Mouse (Mus musculus) intestine, embryonic 16.5 days (tissue): Measurements from ENCODE around the gene Zfp219. TPM values are rescaled to one million over a fixed set of nuclear protein-coding genes. Genes with fewer than 3 reads are reported as not detected.
"Not testable (repeated sequence)": the region's sequence is repeated elsewhere in the genome, so short reads cannot be mapped to it uniquely, and the experiment has no call there.

Experiments used
- ATAC-seq: fragments of 200-750 bp; cut with Nextera tagmentation; 2 replicates; pipeline ENCODE4 v1.8.0; 2017; ENCODE audit warnings: moderate TSS enrichment, moderate library complexity
- H3K27ac ChIP-seq: fragments of 300-500 bp; sonication (generic); 2 replicates; pipeline ENCODE4 v1.5.1; 2014; ENCODE audit warnings: mild to moderate bottlenecking, low read length
- H3K27me3 ChIP-seq: fragments of 300-500 bp; sonication (generic); replicated peaks from 2 replicates; pipeline ENCODE4 v1.6.1; 2014; ENCODE audit warnings: low read length, control low read depth, mixed read lengths; ENCODE audit not compliant: control insufficient read depth, insufficient read depth
- H3K36me3 ChIP-seq: fragments of 300-500 bp; sonication (generic); 2 replicates; pipeline ENCODE4 v1.6.1; 2014; ENCODE audit warnings: low read length, control low read depth; ENCODE audit not compliant: control insufficient read depth, insufficient read depth
- H3K4me1 ChIP-seq: fragments of 300-500 bp; sonication (generic); 2 replicates; pipeline ENCODE4 v1.6.1; 2014; ENCODE audit warnings: low read length, control low read depth, mixed read lengths; ENCODE audit not compliant: control insufficient read depth, insufficient read depth
- H3K4me2 ChIP-seq: fragments of 300-500 bp; sonication (generic); 2 replicates; pipeline ENCODE4 v1.6.1; 2014; ENCODE audit warnings: low read depth, low read length, control low read depth
- H3K4me3 ChIP-seq: fragments of 300-500 bp; sonication (generic); 2 replicates; pipeline ENCODE4 v1.5.1; 2014; ENCODE audit warnings: mild to moderate bottlenecking, low read length
- H3K9ac ChIP-seq: fragments of 300-500 bp; sonication (generic); 2 replicates; pipeline ENCODE4 v1.6.1; 2014; ENCODE audit warnings: low read depth, low read length
- H3K9me3 ChIP-seq: fragments of 300-500 bp; sonication (generic); 2 replicates; pipeline ENCODE4 v1.6.1; 2016; ENCODE audit warnings: low read length, control low read depth; ENCODE audit not compliant: control insufficient read depth
- WGBS: fragments of 180-500 bp; shearing (Covaris S2); extraction: QIAGEN DNeasy Blood & Tissue Kit; methylation state at CpG from one replicate; pipeline ENCODE4 v1.1.7; 2014; 5-methylcytosine and 5-hydroxymethylcytosine counted together
- polyA plus RNA-seq: library from polyadenylated mRNA; unstranded; fragments of >200 nt; fragmentation: Nextera tagmentation; extraction: Ambion mirVana; gene quantifications from 2 replicates; pipeline ENCODE4 v1.2.1, GENCODE M21; 2015

The Zfp219 gene
- polyA plus RNA-seq, 1 experiment from 2014 or later = 19.7 TPM

- H3K9me3 ChIP-seq, H3K4me3 ChIP-seq, H3K4me1 ChIP-seq, H3K27ac ChIP-seq, H3K9ac ChIP-seq, ATAC-seq, H3K4me2 ChIP-seq, H3K36me3 ChIP-seq, H3K27me3 ChIP-seq: not testable (repeated sequence)
- 65% methylated on average over 3 of the region's 3 CpGs for WGBS
Observed at GRCm38 (mm10) chr14:52042359-52042758, 21.8 kb upstream of the Zfp219 start, which contains the start of gene Olfr221. Gene Olfr221 (minus strand): TSS chr14:52042459.

- Histone ChIP-seq H3K27me3 (no peaks in the 10 kb centered on the region), H3K4me2 (no peak overlapping the region), H3K36me3 (no peaks in the 10 kb centered on the region), H3K9me3 (no peaks in the 10 kb centered on the region), H3K27ac (no peak overlapping the region), H3K4me3 (no peak overlapping the region), H3K9ac (no peak overlapping the region), H3K4me1 (peaks cover 3% of the 10 kb centered on the region; the same call in 1 of the 2 replicates)
- WGBS = 55% methylated on average over 5 of the region's 5 CpGs
- peak; percentile 82 for ATAC-seq
Observed at GRCm38 (mm10) chr14:52039332-52039731, 18.8 kb upstream of the Zfp219 start.

- no peaks in the 10 kb centered on the region for H3K9me3 ChIP-seq
- no peak overlapping the region for H3K27ac ChIP-seq
- no peak overlapping the region for H3K4me3 ChIP-seq
- ATAC-seq = no peak
- WGBS = 72% methylated on average over 6 of the region's 6 CpGs
- peaks cover 3% of the 10 kb centered on the region; the same call in 1 of the 2 replicates for H3K4me1 ChIP-seq
- H3K36me3 ChIP-seq = no peaks in the 10 kb centered on the region
- H3K4me2 ChIP-seq = no peak overlapping the region
- no peaks in the 10 kb centered on the region for H3K27me3 ChIP-seq
- H3K9ac ChIP-seq = no peak overlapping the region
Observed at GRCm38 (mm10) chr14:52035926-52036325, 15.4 kb upstream of the Zfp219 start.

- ATAC-seq = no peak
- H3K27ac ChIP-seq = no peak overlapping the region
- H3K4me1 ChIP-seq = peaks cover 15% of the 10 kb centered on the region
- whole genome bisulfite sequencing = 82% methylated on average over 4 of the region's 4 CpGs
- H3K36me3 ChIP-seq = no peaks in the 10 kb centered on the region
- no peaks in the 10 kb centered on the region for H3K27me3 ChIP-seq
- no peak overlapping the region for H3K9ac ChIP-seq
- no peaks in the 10 kb centered on the region for H3K9me3 ChIP-seq
- no peak overlapping the region for H3K4me2 ChIP-seq
- no peak overlapping the region for H3K4me3 ChIP-seq
Observed at GRCm38 (mm10) chr14:52026342-52026741, 5.8 kb upstream of the Zfp219 start.

GRCm38 (mm10) chr14:52024133-52024532 lies 3.6 kb upstream of the Zfp219 start:
- Histone ChIP-seq H3K4me1 (peaks cover 19% of the 10 kb centered on the region), H3K9me3 (no peaks in the 10 kb centered on the region), H3K9ac (no peak overlapping the region), H3K36me3 (no peaks in the 10 kb centered on the region), H3K27ac (no peak overlapping the region), H3K4me2 (no peak overlapping the region), H3K27me3 (no peaks in the 10 kb centered on the region), H3K4me3 (no peak overlapping the region)
- ATAC-seq = no peak
- 83% methylated on average over 2 of the region's 2 CpGs for WGBS

GRCm38 (mm10) chr14:52022709-52023459 lies 2.4 kb upstream of the Zfp219 start:
- Histone ChIP-seq H3K27me3 (no peaks in the 10 kb centered on the region), H3K27ac (peak overlapping the region; percentile 85), H3K36me3 (no peaks in the 10 kb centered on the region), H3K9me3 (no peaks in the 10 kb centered on the region), H3K4me2 (peak overlapping the region; percentile 65), H3K9ac (peak overlapping the region; percentile 43), H3K4me3 (peak overlapping the region; percentile 40), H3K4me1 (peaks cover 25% of the 10 kb centered on the region)
- ATAC-seq = peak; percentile 22
- 6% methylated on average over 23 of the region's 23 CpGs for WGBS

- H3K9me3 ChIP-seq = no peaks in the 10 kb centered on the region
Observed at GRCm38 (mm10) chr14:52022244-52022708, 1.7 kb upstream of the Zfp219 start.

GRCm38 (mm10) chr14:52021568-52022212 lies 1.2 kb upstream of the Zfp219 start:
- no peaks in the 10 kb centered on the region for H3K9me3 ChIP-seq
- no peak overlapping the region for H3K9ac ChIP-seq
- no peaks in the 10 kb centered on the region for H3K27me3 ChIP-seq
- H3K27ac ChIP-seq = 0 out of 2 replicates have a peak overlapping the region, but pooled peaks have one; percentile 99
- H3K36me3 ChIP-seq = no peaks in the 10 kb centered on the region
- H3K4me1 ChIP-seq = peaks cover 25% of the 10 kb centered on the region
- H3K4me2 ChIP-seq = no peak overlapping the region
- no peak for ATAC-seq
- WGBS = 90% methylated on average over 8 of the region's 8 CpGs
- H3K4me3 ChIP-seq = no peak overlapping the region

More at GRCm38 (mm10) chr14:52022244-52022708, 1.7 kb upstream of the Zfp219 start:
- peaks cover 25% of the 10 kb centered on the region for H3K4me1 ChIP-seq
- peak overlapping the region; percentile 40; the same call in 1 of the 2 replicates for H3K4me3 ChIP-seq
- 0 out of 2 replicates have a peak overlapping the region, but pooled peaks have one; percentile 43 for H3K9ac ChIP-seq
- peak overlapping the region; percentile 65 for H3K4me2 ChIP-seq
- no peak for ATAC-seq
- no peaks in the 10 kb centered on the region for H3K36me3 ChIP-seq
- no peaks in the 10 kb centered on the region for H3K27me3 ChIP-seq
- peak overlapping the region; percentile 85 for H3K27ac ChIP-seq
- 66% methylated on average over 3 of the region's 3 CpGs for WGBS

- Histone ChIP-seq H3K9ac (peak overlapping the region; percentile 93; the same call in 1 of the 2 replicates), H3K27me3 (no peaks in the 10 kb centered on the region), H3K27ac (peak overlapping the region; percentile 99; the same call in 1 of the 2 replicates), H3K9me3 (no peaks in the 10 kb centered on the region), H3K4me1 (peaks cover 26% of the 10 kb centered on the region), H3K4me2 (peak overlapping the region; percentile 71; the same call in 1 of the 2 replicates), H3K4me3 (no peak overlapping the region), H3K36me3 (no peaks in the 10 kb centered on the region)
- WGBS = 58% methylated on average over 4 of the region's 4 CpGs
- ATAC-seq = no peak
Observed at GRCm38 (mm10) chr14:52021138-52021529, 601 bp upstream of the Zfp219 start.
